Mouse (Mus musculus) erythroid progenitor cell, adult 5-6 weeks (primary cell): ENCODE data around the gene Zmynd10. TPM values are rescaled to one million over a fixed set of nuclear protein-coding genes. Genes with fewer than 3 reads are reported as not detected.
A peak's percentile ranks its signal among the peaks of the same experiment; 100 is the strongest.

Source experiments
- ATAC-seq: replicated peaks from 2 replicates; pipeline ENCODE4 v1.8.0; 2016; ENCODE audit warnings: moderate number of reproducible peaks, mild to moderate bottlenecking, moderate TSS enrichment, inconsistent platforms; ENCODE audit not compliant: poor library complexity, low FRiP score, severe bottlenecking
- total RNA-seq, 2 experiments: library from RNA; stranded (forward) in 1 of 2; stranded (reverse) in 1 of 2; fragments of 150-400 nt in 1 of 2; fragments of 186-747, 209-891 nt in 1 of 2; gene quantifications; 2 replicates each; pipeline versions ENCODE4 v1.2.3 to v1.2.4; 2015 to 2017; ENCODE audit warnings: low replicate concordance in 2 of 2

Gene Zmynd10
- total RNA-seq, 2 experiments from 2014 or later = not detected

GRCm38 (mm10) chr9:107538711-107539110 is 8.4 kb upstream of the Zmynd10 start:
- no peak for ATAC-seq

- ATAC-seq = no peak
These were observed 7.2 kb upstream of the Zmynd10 start for GRCm38 (mm10) chr9:107539940-107540339.

GRCm38 (mm10) chr9:107540420-107540819 is 6.7 kb upstream of the Zmynd10 start:
- ATAC-seq = no peak

GRCm38 (mm10) chr9:107541005-107541404 is 6.1 kb upstream of the Zmynd10 start:
- ATAC-seq = no peak

- ATAC-seq = peak; percentile 88
These were observed 5.4 kb upstream of the Zmynd10 start, which contains the start of the genes Cyb561d2 and Nprl2 for GRCm38 (mm10) chr9:107541474-107542351. TSS of gene Cyb561d2 (minus strand) at chr9:107542193. TSS of gene Nprl2 (plus strand) at chr9:107542226.

GRCm38 (mm10) chr9:107542352-107542686 is 4.8 kb upstream of the Zmynd10 start:
- ATAC-seq = peak; percentile 21; the same call in 1 of the 2 replicates

GRCm38 (mm10) chr9:107542721-107543120 is 4.4 kb upstream of the Zmynd10 start:
- no peak for ATAC-seq

GRCm38 (mm10) chr9:107543299-107543698 is 3.8 kb upstream of the Zmynd10 start:
- no peak for ATAC-seq

- no peak for ATAC-seq
These were observed 2.9 kb upstream of the Zmynd10 start for GRCm38 (mm10) chr9:107544196-107544700.

- no peak for ATAC-seq
These were observed 2.4 kb upstream of the Zmynd10 start for GRCm38 (mm10) chr9:107544729-107545128.

- no peak for ATAC-seq
These were observed 1.9 kb upstream of the Zmynd10 start for GRCm38 (mm10) chr9:107545199-107545598.

GRCm38 (mm10) chr9:107545602-107546001 is 1.5 kb upstream of the Zmynd10 start:
- no peak for ATAC-seq

GRCm38 (mm10) chr9:107547957-107548356 is 859 bp downstream of the Zmynd10 start:
- ATAC-seq = no peak

- ATAC-seq = no peak
These were observed 1.7 kb downstream of the Zmynd10 start for GRCm38 (mm10) chr9:107548820-107549219.

GRCm38 (mm10) chr9:107549297-107550074 is 2.4 kb downstream of the Zmynd10 start:
- ATAC-seq = no peak

GRCm38 (mm10) chr9:107550491-107551116 is 3.5 kb downstream of the Zmynd10 start:
- no peak for ATAC-seq

GRCm38 (mm10) chr9:107551117-107551889 is 4.2 kb downstream of the Zmynd10 start, which contains the start of gene Rassf1:
TSS of gene Rassf1 (plus strand) at chr9:107551555.
- ATAC-seq = peak; percentile 53

- no peak for ATAC-seq
These were observed 4.8 kb downstream of the Zmynd10 start for GRCm38 (mm10) chr9:107551890-107552355.

GRCm38 (mm10) chr9:107552690-107553393 is 5.7 kb downstream of the Zmynd10 start:
- no peak for ATAC-seq
